Mouse (Mus musculus) CH12.LX (cell line): ENCODE measurements at regions not wholly inside any gene's neighbourhood (a gene's known extent, or its start where the extent isn't known, plus 50 kb on each side); places are given as distances from the start of the nearest gene placed in this dataset.

Experiments used
- DNase-seq: peaks from one replicate; pipeline ENCODE4 v3.0.0-alpha.2; 2013; ENCODE audit errors: extremely low read depth
- H3K27ac ChIP-seq: 2 replicates; pipeline ENCODE4 v1.5.1; 2012; ENCODE audit warnings: low read depth, mild to moderate bottlenecking, control low read depth, moderate library complexity; ENCODE audit not compliant: insufficient read depth
- H3K27me3 ChIP-seq: replicated peaks from 2 replicates; pipeline ENCODE3; 2012; ENCODE audit warnings: inconsistent platforms
- H3K36me3 ChIP-seq, 2 experiments: replicated peaks in 1 of 2; 2 replicates each; pipeline versions ENCODE3 to v1.6.1; 2012; ENCODE audit warnings: inconsistent platforms in 1 of 2, low read length in 1 of 2, mild to moderate bottlenecking in 1 of 2, mixed read lengths in 1 of 2, moderate library complexity in 1 of 2; ENCODE audit not compliant: control insufficient read depth in 1 of 2, insufficient read depth in 1 of 2
- H3K4me1 ChIP-seq, 2 experiments: 2 replicates each; pipeline ENCODE4 v1.6.1; 2012; ENCODE audit warnings: inconsistent platforms in 1 of 2, moderate library complexity in 1 of 2; ENCODE audit not compliant: insufficient read depth in 2 of 2, control insufficient read depth in 1 of 2
- H3K4me2 ChIP-seq: 2 replicates; pipeline ENCODE4 v1.6.1; 2012; ENCODE audit warnings: low read depth, mild to moderate bottlenecking, control low read depth; ENCODE audit not compliant: poor library complexity, insufficient read depth, severe bottlenecking
- H3K4me3 ChIP-seq, 3 experiments: fragments of 150-350 bp in 1 of 3; sonication (generic) in 1 of 3; replicated peaks in 1 of 3; 2 replicates each; pipeline versions ENCODE3 to v1.5.1; 2011 to 2012; ENCODE audit warnings: low read depth in 2 of 3, low read length in 2 of 3, mild to moderate bottlenecking in 2 of 3, moderate library complexity in 2 of 3, control low read depth in 1 of 3, improper control_type of control experiment in 1 of 3, inconsistent platforms in 1 of 3, mixed read lengths in 1 of 3; ENCODE audit not compliant: poor library complexity in 1 of 3
- H3K79me2 ChIP-seq: replicated peaks from 2 replicates; pipeline ENCODE4 v1.6.1; 2012; ENCODE audit warnings: mild to moderate bottlenecking, moderate library complexity; ENCODE audit not compliant: control insufficient read depth, poor library complexity, insufficient read depth, severe bottlenecking; ENCODE audit errors: extremely low read depth
- H3K9ac ChIP-seq: 2 replicates; pipeline ENCODE4 v1.6.1; 2012; ENCODE audit warnings: low read depth, mild to moderate bottlenecking, control low read depth, moderate library complexity; ENCODE audit not compliant: insufficient read depth
- H3K9me3 ChIP-seq: replicated peaks from 2 replicates; pipeline ENCODE3; 2012; ENCODE audit warnings: low read length, inconsistent platforms, mixed read lengths
- BHLHE40 ChIP-seq: IDR thresholded peaks from 2 replicates; pipeline ENCODE4 v1.6.1; 2011; ENCODE audit warnings: mild to moderate bottlenecking, low read depth, low read length, improper control_type of control experiment
- CTCF ChIP-seq, 2 experiments: IDR thresholded peaks in 1 of 2; conservative IDR thresholded peaks in 1 of 2; 2 replicates each; pipeline ENCODE4 v1.5.1; 2011 to 2012; ENCODE audit warnings: low read depth in 2 of 2, low read length in 2 of 2, improper control_type of control experiment in 1 of 2, inconsistent platforms in 1 of 2, mild to moderate bottlenecking in 1 of 2, moderate library complexity in 1 of 2
- E2F4 ChIP-seq: IDR thresholded peaks from 2 replicates; pipeline ENCODE4 v1.6.1; 2011; ENCODE audit warnings: low read depth, low read length, improper control_type of control experiment; ENCODE audit not compliant: insufficient replicate concordance
- ETS1 ChIP-seq: conservative IDR thresholded peaks from 2 replicates; pipeline ENCODE4 v1.6.1; 2012; ENCODE audit warnings: low read depth, mild to moderate bottlenecking, inconsistent platforms, low read length, improper control_type of control experiment, moderate library complexity
- IRF4 ChIP-seq: IDR thresholded peaks from 2 replicates; pipeline ENCODE4 v1.6.1; 2014; ENCODE audit warnings: low read depth, mild to moderate bottlenecking, inconsistent platforms, low read length, improper control_type of control experiment
- JUN ChIP-seq: IDR thresholded peaks from 2 replicates; pipeline ENCODE4 v1.6.1; 2011; ENCODE audit warnings: low read depth, mild to moderate bottlenecking, low read length, improper control_type of control experiment, moderate library complexity; ENCODE audit not compliant: insufficient read depth
- JUND ChIP-seq: conservative IDR thresholded peaks from 2 replicates; pipeline ENCODE4 v1.6.1; 2011; ENCODE audit warnings: low read depth, low read length, improper control_type of control experiment
- MAFK ChIP-seq: IDR thresholded peaks from 2 replicates; pipeline ENCODE4 v1.6.1; 2011; ENCODE audit warnings: low read length, improper control_type of control experiment; ENCODE audit not compliant: insufficient replicate concordance
- MEF2A ChIP-seq: IDR thresholded peaks from 2 replicates; pipeline ENCODE4 v1.6.1; 2014; ENCODE audit warnings: low read depth, mild to moderate bottlenecking, inconsistent platforms, low read length, improper control_type of control experiment, borderline replicate concordance
- MXI1 ChIP-seq: IDR thresholded peaks from 2 replicates; pipeline ENCODE4 v1.6.1; 2011; ENCODE audit warnings: mild to moderate bottlenecking, low read depth, low read length, improper control_type of control experiment
- MYC ChIP-seq: IDR thresholded peaks from 2 replicates; pipeline ENCODE4 v1.6.1; 2011; ENCODE audit warnings: low read depth, mild to moderate bottlenecking, improper control_type of control experiment, low read length
- RAD21 ChIP-seq: IDR thresholded peaks from 2 replicates; pipeline ENCODE4 v1.6.1; 2011; ENCODE audit warnings: low read depth, mild to moderate bottlenecking, low read length, improper control_type of control experiment, moderate library complexity
- SMC3 ChIP-seq: IDR thresholded peaks from 2 replicates; pipeline ENCODE4 v1.6.1; 2011; ENCODE audit warnings: low read depth, low read length, improper control_type of control experiment
- USF1 ChIP-seq: IDR thresholded peaks from 2 replicates; pipeline ENCODE4 v1.6.1; 2014; ENCODE audit warnings: low read depth, mild to moderate bottlenecking, inconsistent platforms, low read length, improper control_type of control experiment
- ZC3H11A ChIP-seq: IDR thresholded peaks from 2 replicates; pipeline ENCODE4 v1.6.1; 2012; ENCODE audit warnings: low read depth, mild to moderate bottlenecking, inconsistent platforms, low read length, improper control_type of control experiment
- ZMIZ1 ChIP-seq: IDR thresholded peaks from 2 replicates; pipeline ENCODE4 v1.6.1; 2012; ENCODE audit warnings: low read depth, mild to moderate bottlenecking, inconsistent platforms, low read length, improper control_type of control experiment
- dilution Hi-C: fragments of 300-500 bp; cut with MboI; formaldehyde crosslinking; loops from 2 replicates; pipeline ENCODE4 v1.14.3; 2020; ENCODE audit warnings: low sequenced_read_pairs; ENCODE audit not compliant: extremely low pct_unique_long_range_greater_than_20kb, extremely low pct_ligation_motif_present
- in situ Hi-C: fragments of 300-500 bp; cut with MboI; formaldehyde crosslinking; loops from 3 replicates; pipeline ENCODE4 v1.14.3; 2019; ENCODE audit warnings: low sequenced_read_pairs, low pct_ligation_motif_present, low pct_unique_long_range_greater_than_20kb, mixed read lengths

DNA sequence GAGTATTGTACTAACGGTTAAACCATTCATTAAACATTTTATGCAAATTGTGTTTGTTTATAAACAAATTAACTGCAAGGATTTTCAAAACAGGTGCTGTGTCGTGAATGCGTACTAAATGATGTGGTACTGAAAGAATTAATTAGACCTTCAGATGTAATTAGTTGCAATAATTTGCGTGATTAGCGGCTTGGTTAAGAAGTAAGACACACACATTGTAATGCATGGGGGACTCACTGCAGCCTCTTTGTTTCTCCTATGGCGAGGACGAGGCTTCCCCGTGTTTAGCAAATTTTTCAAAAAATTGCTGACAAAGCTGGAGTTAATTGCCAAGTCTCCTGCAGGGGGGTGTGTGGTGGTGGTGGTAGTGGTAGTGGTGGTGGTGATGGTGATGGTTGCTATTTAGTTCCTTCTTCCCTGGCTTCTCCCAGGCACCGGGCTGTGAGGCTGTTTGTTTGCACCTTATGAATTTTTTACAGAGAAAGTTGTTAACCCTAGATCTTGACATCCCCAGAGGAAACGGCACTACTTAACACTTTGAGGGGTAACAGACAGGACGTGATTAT, 275.4 kb upstream of the Zfp507 start:
- no peaks in the 10 kb centered on the region for H3K4me1 ChIP-seq
- H3K9me3 ChIP-seq, result peaks cover 75% of the 10 kb centered on the region
- no peak for TF ChIP-seq MAFK
- TF ChIP-seq E2F4, result no peak
- TF ChIP-seq MXI1, result no peak
- no peak for TF ChIP-seq CTCF (conservative IDR thresholded peaks at IDR 0.05 in 1 of 2, IDR thresholded peaks at IDR 0.05 in 1 of 2; ENCODE audit: low read depth in 2 of 2, low read length in 2 of 2)
- no peak for TF ChIP-seq SMC3
- no peak for TF ChIP-seq MYC
- TF ChIP-seq ZMIZ1, result no peak
- no peak for TF ChIP-seq RAD21
- H3K4me2 ChIP-seq, result no peak overlapping the region
- in situ Hi-C loops (no loop called here), dilution Hi-C loops (no loop called here)
- no peaks in the 10 kb centered on the region for H3K27me3 ChIP-seq
- no peak overlapping the region for H3K9ac ChIP-seq
- DNase-seq, result no peak
- no peaks in the 10 kb centered on the region for H3K79me2 ChIP-seq
- H3K36me3 ChIP-seq, result no peaks in the 10 kb centered on the region
- H3K4me3 ChIP-seq, result no peak overlapping the region
- H3K27ac ChIP-seq, result no peak overlapping the region

DNA sequence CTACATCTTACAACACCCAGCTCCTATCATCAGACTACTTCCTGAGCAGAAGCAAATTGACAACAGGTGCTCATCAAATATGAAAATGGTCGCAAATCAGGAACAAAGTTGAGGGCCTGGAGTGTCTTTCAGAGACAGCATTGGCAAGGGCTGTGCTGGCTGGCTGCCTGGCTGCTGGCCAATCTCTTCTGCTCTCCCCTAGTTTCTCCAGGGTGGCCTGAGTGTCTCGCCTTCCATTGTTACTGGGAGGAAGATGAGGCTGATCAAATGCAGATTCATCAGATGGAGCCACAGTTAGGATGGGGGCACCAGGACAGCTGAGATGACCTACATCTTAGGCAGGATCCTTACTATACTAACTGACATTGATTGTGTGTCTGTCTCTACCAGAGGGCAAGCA, 274.5 kb upstream of the Zfp507 start:
- H3K79me2 ChIP-seq, result no peaks in the 10 kb centered on the region
- no peak overlapping the region for H3K27ac ChIP-seq
- no peak overlapping the region for H3K9ac ChIP-seq
- no peaks in the 10 kb centered on the region for H3K27me3 ChIP-seq
- no peak overlapping the region for H3K4me2 ChIP-seq
- H3K4me3 ChIP-seq, result no peak overlapping the region
- H3K36me3 ChIP-seq, result no peaks in the 10 kb centered on the region
- dilution Hi-C loops, result no loop called here
- in situ Hi-C loops, result no loop called here
- no peak for TF ChIP-seq USF1
- TF ChIP-seq JUND, result no peak
- no peak for TF ChIP-seq BHLHE40
- no peak for TF ChIP-seq ZMIZ1
- no peak for TF ChIP-seq ZC3H11A
- TF ChIP-seq IRF4, result no peak
- no peak for TF ChIP-seq MEF2A
- no peak for TF ChIP-seq JUN
- TF ChIP-seq ETS1, result no peak
- TF ChIP-seq, all 38 proteins: peak for 0
- Histone ChIP-seq H3K4me1 (no peaks in the 10 kb centered on the region), H3K9me3 (peaks cover 76% of the 10 kb centered on the region)
- no peak for DNase-seq
